Mouse (Mus musculus) liver, embryonic 14.5 days (tissue): ENCODE data around the gene Cass4. TPM values are rescaled to one million over a fixed set of nuclear protein-coding genes. Genes with fewer than 3 reads are reported as not detected.

Experiments used
- ATAC-seq: fragments of 200-750 bp; cut with Nextera tagmentation; 2 replicates; pipeline ENCODE4 v1.8.0; 2017; ENCODE audit warnings: moderate number of reproducible peaks, mild to moderate bottlenecking, moderate library complexity; ENCODE audit not compliant: insufficient read depth
- DNase-seq, 3 experiments: peaks; one replicate each; pipeline ENCODE4 v3.0.0-alpha.2; 2012 to 2013; ENCODE audit warnings: low read depth in 3 of 3, low spot score in 3 of 3
- H3K27ac ChIP-seq: fragments of 300-500 bp; sonication (generic); 2 replicates; pipeline ENCODE4 v1.5.1; 2014; ENCODE audit warnings: moderate library complexity, mild to moderate bottlenecking, control low read depth, inconsistent platforms
- H3K27me3 ChIP-seq: fragments of 300-500 bp; sonication (generic); 2 replicates; pipeline ENCODE4 v1.6.1; 2014; ENCODE audit warnings: mild to moderate bottlenecking, low read length, moderate library complexity; ENCODE audit not compliant: control insufficient read depth, insufficient read depth
- H3K36me3 ChIP-seq: fragments of 300-500 bp; sonication (generic); replicated peaks from 2 replicates; pipeline ENCODE4 v1.6.1; 2014; ENCODE audit warnings: low read depth; ENCODE audit not compliant: control insufficient read depth, insufficient read depth
- H3K4me1 ChIP-seq, 2 experiments: fragments of 200-500 bp in 1 of 2; fragments of 300-500 bp in 1 of 2; sonication (generic) in 1 of 2; replicated peaks; 2 replicates each; pipeline ENCODE4 v1.6.1; 2012 to 2014; ENCODE audit warnings: antibody characterized with exemption in 1 of 2, inconsistent platforms in 1 of 2, low read length in 1 of 2; ENCODE audit not compliant: control insufficient read depth in 2 of 2, insufficient read depth in 2 of 2
- H3K4me2 ChIP-seq: fragments of 300-500 bp; sonication (generic); 2 replicates; pipeline ENCODE4 v1.6.1; 2014; ENCODE audit warnings: low read depth, mild to moderate bottlenecking, control low read depth, moderate library complexity
- H3K4me3 ChIP-seq, 2 experiments: fragments of 200-500 bp in 1 of 2; fragments of 300-500 bp in 1 of 2; sonication (generic) in 1 of 2; 2 replicates each; pipeline ENCODE4 v1.5.1; 2012 to 2014; ENCODE audit warnings: low read depth in 2 of 2, low read length in 2 of 2, mild to moderate bottlenecking in 2 of 2, control low read depth in 1 of 2, inconsistent platforms in 1 of 2, moderate library complexity in 1 of 2; ENCODE audit not compliant: insufficient read depth in 1 of 2
- H3K9ac ChIP-seq: fragments of 300-500 bp; sonication (generic); replicated peaks from 2 replicates; pipeline ENCODE4 v1.6.1; 2014; ENCODE audit warnings: mild to moderate bottlenecking, control low read depth, moderate library complexity
- H3K9me3 ChIP-seq: fragments of 300-500 bp; sonication (generic); 2 replicates; pipeline ENCODE4 v1.6.1; 2016; ENCODE audit warnings: low read length, mixed read lengths; ENCODE audit not compliant: control insufficient read depth
- CTCF ChIP-seq: IDR thresholded peaks from 2 replicates; pipeline ENCODE4 v1.5.1; 2016; ENCODE audit warnings: antibody characterized with exemption, low read depth, control low read depth
- EP300 ChIP-seq: IDR thresholded peaks from 2 replicates; pipeline ENCODE4 v1.6.1; 2016; ENCODE audit warnings: antibody characterized with exemption, low read depth
- WGBS: fragments of 180-500 bp; shearing (Covaris S2); extraction: QIAGEN DNeasy Blood & Tissue Kit; methylation state at CpG from one replicate; pipeline ENCODE4 v1.1.7; 2014; ENCODE audit not compliant: insufficient replicate concordance; 5-methylcytosine and 5-hydroxymethylcytosine counted together
- polyA plus RNA-seq, 2 experiments: library from polyadenylated mRNA; depleted of rRNA in 1 of 2; stranded (reverse) in 1 of 2; unstranded in 1 of 2; fragments of >200 nt; fragmentation: Nextera tagmentation in 1 of 2; extraction: Ambion mirVana in 1 of 2; gene quantifications; 2 replicates each; pipeline versions ENCODE4 v1.2.1 to v1.2.3; 2012 to 2014

Gene Cass4
- polyA plus RNA-seq, 2 experiments = 0.45 to 0.75 TPM

- Histone ChIP-seq H3K9me3 (no peaks in the 10 kb centered on the region), H3K4me1 (peaks cover 36 to 55% of the 10 kb centered on the region in 2 experiments), H3K9ac (peak overlapping the region; percentile 100), H3K4me3 (peak overlapping the region; percentile 96), H3K27ac (peak overlapping the region; percentile 94), H3K36me3 (peaks cover 44% of the 10 kb centered on the region), H3K27me3 (no peaks in the 10 kb centered on the region), H3K4me2 (peak overlapping the region; percentile 74)
- 34% methylated on average over 8 of the region's 8 CpGs for WGBS
- TF ChIP-seq CTCF = no peak
- TF ChIP-seq EP300 = peak; percentile 8; the same call in 1 of the 2 replicates
- ATAC-seq (peak; percentile 68), DNase-seq (peak; percentile 66 to 84 (median 78))
Measured at GRCm38 (mm10) chr2:172346933-172347611, 46.5 kb upstream of the Cass4 start.

- Histone ChIP-seq H3K36me3 (peaks cover 57% of the 10 kb centered on the region), H3K4me2 (peak overlapping the region; percentile 74), H3K4me3 (peak overlapping the region; percentile 96), H3K4me1 (peaks cover 36 to 55% of the 10 kb centered on the region in 2 experiments), H3K9me3 (no peaks in the 10 kb centered on the region), H3K27ac (peak overlapping the region; percentile 94), H3K27me3 (no peaks in the 10 kb centered on the region), H3K9ac (peak overlapping the region; percentile 100)
- ATAC-seq (peak; percentile 72), DNase-seq (peak; percentile 87 to 92 (median 89))
- TF ChIP-seq EP300 (peak; percentile 96), CTCF (no peak)
- WGBS = 2% methylated on average over 3 of the region's 3 CpGs
Measured at GRCm38 (mm10) chr2:172348297-172348950, 45.2 kb upstream of the Cass4 start.

- peak overlapping the region; percentile 74 for H3K4me2 ChIP-seq
- ATAC-seq (no peak), DNase-seq (peak in 1 of 3 experiments; percentile 46)
- 55% methylated on average over 14 of the region's 14 CpGs for WGBS
- peak overlapping the region; percentile 94 for H3K27ac ChIP-seq
- no peaks in the 10 kb centered on the region for H3K27me3 ChIP-seq
- peak overlapping the region; percentile 28 for H3K9ac ChIP-seq
- peaks cover 71% of the 10 kb centered on the region for H3K36me3 ChIP-seq
- no peaks in the 10 kb centered on the region for H3K9me3 ChIP-seq
- no peak for TF ChIP-seq EP300
- no peak; the same call in 1 of the 2 replicates for TF ChIP-seq CTCF
- peak overlapping the region; percentile 26 to 96; a peak in 3 of 4 replicates for H3K4me3 ChIP-seq
- peaks cover 33 to 51% of the 10 kb centered on the region in 2 experiments for H3K4me1 ChIP-seq
Measured at GRCm38 (mm10) chr2:172349776-172350175, 43.8 kb upstream of the Cass4 start.

- no peak; the same call in 1 of the 2 replicates for TF ChIP-seq EP300
- TF ChIP-seq CTCF = no peak
- H3K4me3 ChIP-seq = peak overlapping the region; percentile 26 to 96; a peak in 3 of 4 replicates
- H3K9me3 ChIP-seq = no peaks in the 10 kb centered on the region
- ATAC-seq (no peak), DNase-seq (no peak)
- H3K27ac ChIP-seq = peak overlapping the region; percentile 26
- H3K4me2 ChIP-seq = peak overlapping the region; percentile 74
- WGBS = 67% methylated on average over 8 of the region's 8 CpGs
- H3K36me3 ChIP-seq = peaks cover 81% of the 10 kb centered on the region
- H3K27me3 ChIP-seq = no peaks in the 10 kb centered on the region
- peak overlapping the region; percentile 4 for H3K9ac ChIP-seq
- H3K4me1 ChIP-seq = peaks cover 31 to 48% of the 10 kb centered on the region in 2 experiments
Measured at GRCm38 (mm10) chr2:172350773-172351172, 42.8 kb upstream of the Cass4 start.

- WGBS = 91% methylated on average over 9 of the region's 9 CpGs
- DNase-seq (no peak), ATAC-seq (no peak)
- no peaks in the 10 kb centered on the region; the same call in 1 of the 2 replicates for H3K9me3 ChIP-seq
- H3K27ac ChIP-seq = no peak overlapping the region
- H3K4me1 ChIP-seq = peaks cover 31 to 34% of the 10 kb centered on the region in 2 experiments
- TF ChIP-seq EP300 = no peak
- H3K36me3 ChIP-seq = peaks cover 95% of the 10 kb centered on the region
- no peaks in the 10 kb centered on the region for H3K27me3 ChIP-seq
- no peak overlapping the region for H3K4me3 ChIP-seq
- no peak overlapping the region for H3K4me2 ChIP-seq
- H3K9ac ChIP-seq = no peak overlapping the region
Measured at GRCm38 (mm10) chr2:172353218-172353617, 40.4 kb upstream of the Cass4 start.
